Mouse (Mus musculus) liver, postnatal 0 days (tissue): ENCODE results near the gene Lin37.

Source experiments
- CTCF ChIP-seq: sonication (generic); IDR thresholded peaks from 2 replicates; pipeline ENCODE4 v1.5.1; 2016; ENCODE audit warnings: antibody characterized with exemption, low read depth
- EP300 ChIP-seq: IDR thresholded peaks from 2 replicates; pipeline ENCODE4 v1.6.1; 2016; ENCODE audit warnings: antibody characterized with exemption, low read depth, mild to moderate bottlenecking

GRCm38 (mm10) chr7:30604944-30605343, 45.3 kb upstream of the Lin37 start:
- TF ChIP-seq CTCF (no peak), EP300 (no peak)
